Mouse (Mus musculus): ENCODE data around the gene Rdh16. TPM values are rescaled to one million over a fixed set of nuclear protein-coding genes. Genes with fewer than 3 reads are reported as not detected.

The Rdh16 gene
- polyA plus RNA-seq, 2 experiments: not detected

GRCm38 (mm10) chr10:127864931-127865330, 64.0 kb downstream of the Rdh16 start:
- H3K27ac ChIP-seq: no peak overlapping the region
- H3K4me3 ChIP-seq (ENCODE audit: insufficient read depth in 1 of 2, low read depth in 2 of 2, low read length in 2 of 2): no peak overlapping the region
- no peak overlapping the region for H3K9ac ChIP-seq (replicated peaks)
- ATAC-seq (ENCODE audit: insufficient read depth) (no peak), DNase-seq (ENCODE audit: low read depth in 3 of 3, low spot score in 3 of 3) (no peak)
- no peak for TF ChIP-seq EP300 (IDR thresholded peaks at IDR 0.05; ENCODE audit: low read depth)
- TF ChIP-seq CTCF (IDR thresholded peaks at IDR 0.05; ENCODE audit: low read depth): no peak
- no peaks in the 10 kb centered on the region for H3K27me3 ChIP-seq (ENCODE audit: control insufficient read depth, insufficient read depth, low read length)
- H3K4me2 ChIP-seq (ENCODE audit: low read depth): no peak overlapping the region
- no peaks in the 10 kb centered on the region for H3K4me1 ChIP-seq (replicated peaks; ENCODE audit: control insufficient read depth in 2 of 2, insufficient read depth in 2 of 2, low read length in 1 of 2)
- no peaks in the 10 kb centered on the region for H3K9me3 ChIP-seq (ENCODE audit: control insufficient read depth, low read length)
- H3K36me3 ChIP-seq (replicated peaks; ENCODE audit: control insufficient read depth, insufficient read depth, low read depth): no peaks in the 10 kb centered on the region

- Histone ChIP-seq H3K4me1 (replicated peaks; ENCODE audit: control insufficient read depth in 2 of 2, insufficient read depth in 2 of 2, low read length in 1 of 2) (no peaks in the 10 kb centered on the region), H3K9ac (replicated peaks) (no peak within 1 kb of the TSS)
- DNase-seq (ENCODE audit: low read depth in 3 of 3, low spot score in 3 of 3): no peak
Observed at GRCm38 (mm10) chr10:127866232-127866631, 65.3 kb downstream of the Rdh16 start, which contains the start of gene Rdh16f2. Gene Rdh16f2 (plus strand): TSS chr10:127866474.

GRCm38 (mm10) chr10:127872484-127872883, 71.5 kb downstream of the Rdh16 start:
- H3K36me3 ChIP-seq (replicated peaks; ENCODE audit: control insufficient read depth, insufficient read depth, low read depth): no peaks in the 10 kb centered on the region
- H3K9ac ChIP-seq (replicated peaks): no peak overlapping the region
- no peaks in the 10 kb centered on the region for H3K9me3 ChIP-seq (ENCODE audit: control insufficient read depth, low read length)
- H3K4me1 ChIP-seq (replicated peaks; ENCODE audit: control insufficient read depth in 2 of 2, insufficient read depth in 2 of 2, low read length in 1 of 2): peaks cover 0 to 3% of the 10 kb centered on the region in 2 experiments; a peak in 2 of 4 replicates
- ATAC-seq (ENCODE audit: insufficient read depth) (no peak), DNase-seq (ENCODE audit: low read depth in 3 of 3, low spot score in 3 of 3) (no peak)
- no peaks in the 10 kb centered on the region for H3K27me3 ChIP-seq (ENCODE audit: control insufficient read depth, insufficient read depth, low read length)
- no peak overlapping the region for H3K4me2 ChIP-seq (ENCODE audit: low read depth)
- no peak overlapping the region for H3K27ac ChIP-seq
- no peak overlapping the region for H3K4me3 ChIP-seq (ENCODE audit: insufficient read depth in 1 of 2, low read depth in 2 of 2, low read length in 2 of 2)
- 44% methylated on average over 4 of the region's 4 CpGs for WGBS (ENCODE audit: insufficient replicate concordance)
- TF ChIP-seq CTCF (IDR thresholded peaks at IDR 0.05; ENCODE audit: low read depth): peak; percentile 57
- no peak for TF ChIP-seq EP300 (IDR thresholded peaks at IDR 0.05; ENCODE audit: low read depth)

More at GRCm38 (mm10) chr10:127866232-127866631, 65.3 kb downstream of the Rdh16 start, which contains the start of gene Rdh16f2:
- WGBS (ENCODE audit: insufficient replicate concordance): 49% methylated on average over 3 of the region's 3 CpGs
- H3K27ac ChIP-seq: no peak within 1 kb of the TSS
- no peak for ATAC-seq (ENCODE audit: insufficient read depth)
- no peaks in the 10 kb centered on the region for H3K27me3 ChIP-seq (ENCODE audit: control insufficient read depth, insufficient read depth, low read length)
- H3K36me3 ChIP-seq (replicated peaks; ENCODE audit: control insufficient read depth, insufficient read depth, low read depth): no peaks in the 10 kb centered on the region
- TF ChIP-seq CTCF (IDR thresholded peaks at IDR 0.05; ENCODE audit: low read depth) (no peak), EP300 (IDR thresholded peaks at IDR 0.05; ENCODE audit: low read depth) (no peak)
- no peaks in the 10 kb centered on the region for H3K9me3 ChIP-seq (ENCODE audit: control insufficient read depth, low read length)
- no peak within 1 kb of the TSS for H3K4me2 ChIP-seq (ENCODE audit: low read depth)
- H3K4me3 ChIP-seq (ENCODE audit: insufficient read depth in 1 of 2, low read depth in 2 of 2, low read length in 2 of 2): no peak within 1 kb of the TSS

GRCm38 (mm10) chr10:127877681-127878080, 76.7 kb downstream of the Rdh16 start:
- WGBS (ENCODE audit: insufficient replicate concordance): 29% methylated on average over 2 of the region's 2 CpGs
- H3K27me3 ChIP-seq (ENCODE audit: control insufficient read depth, insufficient read depth, low read length): no peaks in the 10 kb centered on the region

DNA sequence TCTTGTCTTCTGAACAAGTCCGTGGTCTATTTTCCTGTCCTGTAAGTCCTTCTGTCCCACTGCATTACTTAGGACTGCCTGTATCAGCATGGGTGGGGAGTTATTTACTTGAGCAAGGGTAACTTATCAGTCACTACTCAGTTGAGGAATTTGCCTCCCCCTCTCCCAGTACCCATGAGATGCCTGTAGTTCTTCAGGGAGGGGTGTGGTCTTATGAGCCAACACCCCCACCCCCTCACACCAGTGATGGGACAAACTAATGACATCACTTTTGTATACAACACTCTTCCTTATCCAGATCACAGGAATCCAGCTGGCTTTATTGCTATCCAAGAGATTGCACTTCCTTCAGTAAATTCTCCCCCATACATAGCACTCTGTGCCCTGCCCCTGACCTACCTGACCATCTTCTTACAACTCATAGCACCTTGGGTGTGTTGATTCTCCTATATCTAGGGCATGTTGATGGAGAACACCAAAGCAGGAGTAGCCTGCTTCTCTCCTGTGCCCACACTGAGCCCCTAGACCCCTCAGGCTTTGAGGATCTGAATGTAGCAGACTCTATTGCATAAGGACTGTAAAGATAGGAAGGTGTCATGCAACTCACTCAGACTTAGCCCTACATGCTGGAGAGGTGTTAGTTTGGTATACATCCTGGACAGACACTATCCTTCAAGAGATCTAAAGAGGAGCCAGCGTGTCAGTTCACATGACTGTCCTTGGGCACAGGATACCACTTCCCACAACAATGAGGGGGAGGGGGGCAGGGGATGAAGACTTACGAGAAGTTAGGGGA, 77.5 kb downstream of the Rdh16 start:
- Histone ChIP-seq H3K4me1 (replicated peaks; ENCODE audit: control insufficient read depth in 2 of 2, insufficient read depth in 2 of 2, low read length in 1 of 2) (peaks cover 8 to 18% of the 10 kb centered on the region in 2 experiments), H3K9ac (replicated peaks) (no peak overlapping the region), H3K36me3 (replicated peaks; ENCODE audit: control insufficient read depth, insufficient read depth, low read depth) (no peaks in the 10 kb centered on the region), H3K4me2 (ENCODE audit: low read depth) (peak overlapping the region; percentile 22; the same call in 1 of the 2 replicates), H3K27me3 (ENCODE audit: control insufficient read depth, insufficient read depth, low read length) (no peaks in the 10 kb centered on the region), H3K4me3 (ENCODE audit: insufficient read depth in 1 of 2, low read depth in 2 of 2, low read length in 2 of 2) (no peak overlapping the region), H3K9me3 (ENCODE audit: control insufficient read depth, low read length) (no peaks in the 10 kb centered on the region), H3K27ac (no peak overlapping the region)
- DNase-seq (ENCODE audit: low read depth in 3 of 3, low spot score in 3 of 3): no peak
- TF ChIP-seq CTCF (IDR thresholded peaks at IDR 0.05; ENCODE audit: low read depth): no peak
- no peak for TF ChIP-seq EP300 (IDR thresholded peaks at IDR 0.05; ENCODE audit: low read depth)
- peak; percentile 21; the same call in 1 of the 2 replicates for ATAC-seq (ENCODE audit: insufficient read depth)
- WGBS (ENCODE audit: insufficient replicate concordance): 33% methylated on average over 3 of the region's 3 CpGs

More at GRCm38 (mm10) chr10:127877681-127878080, 76.7 kb downstream of the Rdh16 start:
- Histone ChIP-seq H3K4me1 (replicated peaks; ENCODE audit: control insufficient read depth in 2 of 2, insufficient read depth in 2 of 2, low read length in 1 of 2) (peaks cover 8 to 18% of the 10 kb centered on the region in 2 experiments), H3K4me3 (ENCODE audit: insufficient read depth in 1 of 2, low read depth in 2 of 2, low read length in 2 of 2) (no peak overlapping the region), H3K36me3 (replicated peaks; ENCODE audit: control insufficient read depth, insufficient read depth, low read depth) (no peaks in the 10 kb centered on the region), H3K27ac (no peak overlapping the region), H3K9ac (replicated peaks) (no peak overlapping the region), H3K9me3 (ENCODE audit: control insufficient read depth, low read length) (no peaks in the 10 kb centered on the region), H3K4me2 (ENCODE audit: low read depth) (peak overlapping the region; percentile 22; the same call in 1 of the 2 replicates)
- DNase-seq (ENCODE audit: low read depth in 3 of 3, low spot score in 3 of 3) (peak in 1 of 3 experiments; percentile 15), ATAC-seq (ENCODE audit: insufficient read depth) (peak; percentile 60)
- TF ChIP-seq EP300 (IDR thresholded peaks at IDR 0.05; ENCODE audit: low read depth): no peak
- TF ChIP-seq CTCF (IDR thresholded peaks at IDR 0.05; ENCODE audit: low read depth): no peak

Data from liver, embryonic 14.5 days (tissue).